Mouse (Mus musculus) myocyte (in vitro differentiated cells): ENCODE data around the gene Wdr5. TPM values are rescaled to one million over a fixed set of nuclear protein-coding genes. Genes with fewer than 3 reads are reported as not detected.

ENCODE experiments used
- H3K27me3 ChIP-seq: one replicate; pipeline ENCODE4 v1.6.1; 2011; ENCODE audit not compliant: control insufficient read depth, insufficient read depth, insufficient read length
- H3K36me3 ChIP-seq: one replicate; pipeline ENCODE4 v1.6.1; 2011; ENCODE audit not compliant: control insufficient read depth, insufficient read depth
- H3K4me2 ChIP-seq: one replicate; pipeline ENCODE4 v1.6.1; 2011; ENCODE audit warnings: low read depth, control low read depth
- H3K4me3 ChIP-seq: one replicate; pipeline ENCODE4 v1.5.1; 2011; ENCODE audit warnings: mild to moderate bottlenecking, control low read depth, moderate library complexity
- H3K79me2 ChIP-seq: one replicate; pipeline ENCODE4 v1.6.1; 2011; ENCODE audit not compliant: control insufficient read depth, insufficient read depth
- H3ac ChIP-seq: one replicate; pipeline ENCODE4 v1.6.1; 2011; ENCODE audit not compliant: control insufficient read depth, insufficient read length
- CEBPB ChIP-seq: IDR thresholded peaks from 2 replicates; pipeline ENCODE4 v1.6.1; 2011; ENCODE audit warnings: mild to moderate bottlenecking, moderate library complexity; ENCODE audit not compliant: poor library complexity, insufficient read depth, severe bottlenecking
- E2F4 ChIP-seq: IDR thresholded peaks from one replicate; pipeline ENCODE4 v1.6.1; 2011; ENCODE audit warnings: mild to moderate bottlenecking, control low read depth, moderate library complexity; ENCODE audit not compliant: insufficient read depth
- MAX ChIP-seq: IDR thresholded peaks from one replicate; pipeline ENCODE4 v1.6.1; 2011; ENCODE audit warnings: low read depth, mild to moderate bottlenecking, control low read depth
- MYOD1 ChIP-seq, 3 experiments: IDR thresholded peaks; one replicate each; pipeline ENCODE4 v1.6.1; 2011; ENCODE audit warnings: control low read depth in 2 of 3, low read depth in 2 of 3, mild to moderate bottlenecking in 2 of 3, moderate library complexity in 1 of 3; ENCODE audit not compliant: insufficient read length in 2 of 3, control insufficient read depth in 1 of 3
- MYOG ChIP-seq, 3 experiments: IDR thresholded peaks; one replicate each; pipeline ENCODE4 v1.6.1; 2011; ENCODE audit warnings: control low read depth in 2 of 3, low read depth in 2 of 3, mild to moderate bottlenecking in 2 of 3; ENCODE audit not compliant: insufficient read length in 2 of 3, control insufficient read depth in 1 of 3, insufficient read depth in 1 of 3
- POLR2A ChIP-seq: IDR thresholded peaks from one replicate; pipeline ENCODE4 v1.6.1; 2011; ENCODE audit warnings: low read depth, mild to moderate bottlenecking, control low read depth, moderate library complexity; ENCODE audit not compliant: insufficient read length
- POLR2AphosphoS2 ChIP-seq: IDR thresholded peaks from one replicate; pipeline ENCODE4 v1.6.1; 2011; ENCODE audit warnings: low read depth, control low read depth; ENCODE audit not compliant: insufficient read length
- REST ChIP-seq: IDR thresholded peaks from one replicate; pipeline ENCODE4 v1.6.1; 2011; ENCODE audit warnings: mild to moderate bottlenecking, control low read depth, moderate library complexity; ENCODE audit not compliant: insufficient read depth, insufficient read length
- SRF ChIP-seq: IDR thresholded peaks from one replicate; pipeline ENCODE4 v1.6.1; 2011; ENCODE audit warnings: low read depth; ENCODE audit not compliant: control insufficient read depth, insufficient read length
- TCF12 ChIP-seq: IDR thresholded peaks from one replicate; pipeline ENCODE4 v1.6.1; 2011; ENCODE audit warnings: mild to moderate bottlenecking, control low read depth; ENCODE audit not compliant: poor library complexity, insufficient read depth, severe bottlenecking
- TCF3 ChIP-seq: IDR thresholded peaks from one replicate; pipeline ENCODE4 v1.6.1; 2011; ENCODE audit warnings: low read depth, control low read depth; ENCODE audit not compliant: insufficient read length
- USF1 ChIP-seq: IDR thresholded peaks from one replicate; pipeline ENCODE4 v1.6.1; 2011; ENCODE audit warnings: low read depth, mild to moderate bottlenecking, control low read depth, moderate library complexity
- polyA plus RNA-seq: library from polyadenylated mRNA; unstranded; fragments of >200 nt; fragmentation: generic; extraction: Trizol; gene quantifications from one replicate; pipeline ENCODE4 v1.2.1, GENCODE M21; 2012; ENCODE audit warnings: missing spikeins

Wdr5 gene
- polyA plus RNA-seq, result 34.8 TPM

GRCm38 (mm10) chr2:27514639-27515328 is at the start of gene Wdr5:
TSS of gene Wdr5 (plus strand) at chr2:27515157.
- H3K4me3 ChIP-seq, result peak within 1 kb of the TSS; percentile 84
- peak within 1 kb of the TSS; percentile 61 for H3ac ChIP-seq
- H3K79me2 ChIP-seq, result peaks cover 46% of the 10 kb centered on the region
- peak within 1 kb of the TSS; percentile 78 for H3K4me2 ChIP-seq
- TF ChIP-seq POLR2A, result peak; percentile 92
- no peak for TF ChIP-seq CEBPB
- TF ChIP-seq POLR2AphosphoS2, result peak; percentile 85
- H3K36me3 ChIP-seq, result peaks cover 14% of the 10 kb centered on the region
- no peaks in the 10 kb centered on the region for H3K27me3 ChIP-seq

GRCm38 (mm10) chr2:27469292-27469990 is 45.5 kb upstream of the Wdr5 start:
- no peaks in the 10 kb centered on the region for H3K27me3 ChIP-seq
- peaks cover 96% of the 10 kb centered on the region for H3K79me2 ChIP-seq
- no peak overlapping the region for H3K4me3 ChIP-seq
- H3K4me2 ChIP-seq, result no peak overlapping the region
- no peak overlapping the region for H3ac ChIP-seq
- no peak for TF ChIP-seq USF1
- no peak for TF ChIP-seq TCF12
- no peak for TF ChIP-seq POLR2A
- TF ChIP-seq MYOG (IDR thresholded peaks at IDR 0.05; ENCODE audit: control insufficient read depth in 1 of 3, insufficient read depth in 1 of 3, insufficient read length in 2 of 3, low read depth in 2 of 3), result no peak
- no peak for TF ChIP-seq E2F4
- TF ChIP-seq CEBPB, result no peak
- TF ChIP-seq TCF3, result no peak
- no peak for TF ChIP-seq MAX
- TF ChIP-seq MYOD1 (IDR thresholded peaks at IDR 0.05; ENCODE audit: control insufficient read depth in 1 of 3, insufficient read length in 2 of 3, low read depth in 2 of 3), result no peak
- peaks cover 10% of the 10 kb centered on the region for H3K36me3 ChIP-seq

GRCm38 (mm10) chr2:27469991-27470355 is 45.0 kb upstream of the Wdr5 start:
- Histone ChIP-seq H3K4me2 (peak overlapping the region; percentile 31), H3ac (no peak overlapping the region), H3K4me3 (no peak overlapping the region), H3K79me2 (peaks cover 96% of the 10 kb centered on the region), H3K27me3 (no peaks in the 10 kb centered on the region), H3K36me3 (peaks cover 10% of the 10 kb centered on the region)
- TF ChIP-seq POLR2AphosphoS2 (no peak), MYOG (IDR thresholded peaks at IDR 0.05; ENCODE audit: control insufficient read depth in 1 of 3, insufficient read depth in 1 of 3, insufficient read length in 2 of 3, low read depth in 2 of 3) (no peak), SRF (no peak), MYOD1 (IDR thresholded peaks at IDR 0.05; ENCODE audit: control insufficient read depth in 1 of 3, insufficient read length in 2 of 3, low read depth in 2 of 3) (no peak), TCF3 (no peak), MAX (no peak), TCF12 (no peak), POLR2A (no peak), REST (no peak), CEBPB (no peak), E2F4 (no peak), USF1 (no peak)

- TF ChIP-seq SRF (no peak), MAX (no peak), MYOG (IDR thresholded peaks at IDR 0.05; ENCODE audit: control insufficient read depth in 1 of 3, insufficient read depth in 1 of 3, insufficient read length in 2 of 3, low read depth in 2 of 3) (no peak)
- H3ac ChIP-seq, result no peak overlapping the region
- peaks cover 8% of the 10 kb centered on the region for H3K36me3 ChIP-seq
- peaks cover 92% of the 10 kb centered on the region for H3K79me2 ChIP-seq
- no peak overlapping the region for H3K4me3 ChIP-seq
- no peaks in the 10 kb centered on the region for H3K27me3 ChIP-seq
- H3K4me2 ChIP-seq, result peak overlapping the region; percentile 43
These were observed 44.4 kb upstream of the Wdr5 start for GRCm38 (mm10) chr2:27470535-27470934.

- peak overlapping the region; percentile 43 for H3K4me2 ChIP-seq
- no peak for TF ChIP-seq CEBPB
- peak; percentile 35 for TF ChIP-seq TCF3
- TF ChIP-seq USF1, result no peak
- no peak for TF ChIP-seq POLR2A
- TF ChIP-seq REST, result no peak
- no peak for TF ChIP-seq SRF
- TF ChIP-seq MYOG (IDR thresholded peaks at IDR 0.05; ENCODE audit: control insufficient read depth in 1 of 3, insufficient read depth in 1 of 3, insufficient read length in 2 of 3, low read depth in 2 of 3), result peak; percentile 75 to 95 (median 81)
- TF ChIP-seq POLR2AphosphoS2, result no peak
- peak; percentile 67 to 86 (median 84) for TF ChIP-seq MYOD1 (IDR thresholded peaks at IDR 0.05; ENCODE audit: control insufficient read depth in 1 of 3, insufficient read length in 2 of 3, low read depth in 2 of 3)
- no peak for TF ChIP-seq MAX
- TF ChIP-seq E2F4, result no peak
- peak; percentile 80 for TF ChIP-seq TCF12
- no peaks in the 10 kb centered on the region for H3K27me3 ChIP-seq
- H3ac ChIP-seq, result no peak overlapping the region
- H3K4me3 ChIP-seq, result no peak overlapping the region
- H3K79me2 ChIP-seq, result peaks cover 86% of the 10 kb centered on the region
- peaks cover 5% of the 10 kb centered on the region for H3K36me3 ChIP-seq
These were observed 43.8 kb upstream of the Wdr5 start for GRCm38 (mm10) chr2:27471170-27471584.
